Mouse (Mus musculus) CH12.LX (cell line): ENCODE measurements around the gene Coro7.

ENCODE experiments used
- CHD1 ChIP-seq: IDR thresholded peaks from 2 replicates; pipeline ENCODE4 v1.6.1; 2012; ENCODE audit warnings: low read depth, low read length, improper control_type of control experiment, inconsistent platforms
- CTCF ChIP-seq, 2 experiments: IDR thresholded peaks in 1 of 2; conservative IDR thresholded peaks in 1 of 2; 2 replicates each; pipeline ENCODE4 v1.5.1; 2011 to 2012; ENCODE audit warnings: low read depth in 2 of 2, low read length in 2 of 2, improper control_type of control experiment in 1 of 2, inconsistent platforms in 1 of 2, mild to moderate bottlenecking in 1 of 2, moderate library complexity in 1 of 2
- MAX ChIP-seq: IDR thresholded peaks from 2 replicates; pipeline ENCODE4 v1.6.1; 2011; ENCODE audit warnings: low read length, improper control_type of control experiment
- MAZ ChIP-seq: IDR thresholded peaks from 2 replicates; pipeline ENCODE4 v1.6.1; 2012; ENCODE audit warnings: low read depth, mild to moderate bottlenecking, inconsistent platforms, low read length, improper control_type of control experiment, moderate library complexity
- MXI1 ChIP-seq: IDR thresholded peaks from 2 replicates; pipeline ENCODE4 v1.6.1; 2011; ENCODE audit warnings: mild to moderate bottlenecking, low read depth, low read length, improper control_type of control experiment
- POLR2A ChIP-seq: IDR thresholded peaks from 2 replicates; pipeline ENCODE4 v1.6.1; 2011; ENCODE audit warnings: low read depth, mild to moderate bottlenecking, improper control_type of control experiment, low read length
- SIN3A ChIP-seq: IDR thresholded peaks from 2 replicates; pipeline ENCODE4 v1.6.1; 2012; ENCODE audit warnings: low read length, improper control_type of control experiment, inconsistent platforms
- TCF12 ChIP-seq: IDR thresholded peaks from 2 replicates; pipeline ENCODE4 v1.6.1; 2014; ENCODE audit warnings: low read depth, mild to moderate bottlenecking, inconsistent platforms, low read length, improper control_type of control experiment
- UBTF ChIP-seq: IDR thresholded peaks from 2 replicates; pipeline ENCODE4 v1.6.1; 2012; ENCODE audit warnings: low read depth, mild to moderate bottlenecking, inconsistent platforms, low read length, improper control_type of control experiment, moderate library complexity
- USF2 ChIP-seq: conservative IDR thresholded peaks from 2 replicates; pipeline ENCODE4 v1.6.1; 2011; ENCODE audit warnings: low read depth, low read length, improper control_type of control experiment
- ZC3H11A ChIP-seq: IDR thresholded peaks from 2 replicates; pipeline ENCODE4 v1.6.1; 2012; ENCODE audit warnings: low read depth, mild to moderate bottlenecking, inconsistent platforms, low read length, improper control_type of control experiment

DNA sequence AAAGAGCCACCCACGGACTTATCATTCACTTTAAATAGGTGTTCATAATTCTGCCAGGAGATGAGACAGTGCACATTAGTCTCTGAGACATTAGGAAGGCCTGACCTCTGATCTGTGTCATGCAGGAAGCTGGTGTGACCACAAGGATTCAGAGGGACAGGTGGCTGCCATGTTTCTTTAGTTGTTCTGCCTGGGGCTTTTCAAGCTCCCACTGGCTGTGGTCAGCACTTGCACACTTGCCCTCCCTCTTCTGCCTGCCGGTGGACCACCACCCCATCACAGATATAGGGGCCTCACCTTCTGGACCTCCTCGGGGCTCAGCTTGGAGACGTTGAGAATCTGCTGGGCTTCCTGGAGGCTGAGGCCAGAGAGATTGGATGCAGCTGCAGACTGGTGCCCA, 62.7 kb downstream of the Coro7 start:
- TF ChIP-seq UBTF (no peak), MXI1 (no peak), POLR2A (no peak), MAZ (no peak), CTCF (conservative IDR thresholded peaks at IDR 0.05 in 1 of 2, IDR thresholded peaks at IDR 0.05 in 1 of 2; ENCODE audit: low read depth in 2 of 2, low read length in 2 of 2) (no peak), ZC3H11A (no peak), USF2 (no peak), MAX (no peak), SIN3A (no peak), CHD1 (no peak), TCF12 (no peak)
